Mouse (Mus musculus) CH12.LX (cell line): ENCODE data around the gene Dixdc1. TPM values are rescaled to one million over a fixed set of nuclear protein-coding genes. Genes with fewer than 3 reads are reported as not detected.
A peak's percentile ranks its signal among the peaks of the same experiment; 100 is the strongest.

Source experiments
- DNase-seq: peaks from one replicate; pipeline ENCODE4 v3.0.0-alpha.2; 2013; ENCODE audit errors: extremely low read depth
- H3K27ac ChIP-seq: 2 replicates; pipeline ENCODE4 v1.5.1; 2012; ENCODE audit warnings: low read depth, mild to moderate bottlenecking, control low read depth, moderate library complexity; ENCODE audit not compliant: insufficient read depth
- H3K27me3 ChIP-seq: replicated peaks from 2 replicates; pipeline ENCODE3; 2012; ENCODE audit warnings: inconsistent platforms
- H3K36me3 ChIP-seq, 2 experiments: replicated peaks in 1 of 2; 2 replicates each; pipeline versions ENCODE3 to v1.6.1; 2012; ENCODE audit warnings: inconsistent platforms in 1 of 2, low read length in 1 of 2, mild to moderate bottlenecking in 1 of 2, mixed read lengths in 1 of 2, moderate library complexity in 1 of 2; ENCODE audit not compliant: control insufficient read depth in 1 of 2, insufficient read depth in 1 of 2
- H3K4me1 ChIP-seq, 2 experiments: 2 replicates each; pipeline ENCODE4 v1.6.1; 2012; ENCODE audit warnings: inconsistent platforms in 1 of 2, moderate library complexity in 1 of 2; ENCODE audit not compliant: insufficient read depth in 2 of 2, control insufficient read depth in 1 of 2
- H3K4me2 ChIP-seq: 2 replicates; pipeline ENCODE4 v1.6.1; 2012; ENCODE audit warnings: low read depth, mild to moderate bottlenecking, control low read depth; ENCODE audit not compliant: poor library complexity, insufficient read depth, severe bottlenecking
- H3K4me3 ChIP-seq, 3 experiments: fragments of 150-350 bp in 1 of 3; sonication (generic) in 1 of 3; replicated peaks in 1 of 3; 2 replicates each; pipeline versions ENCODE3 to v1.5.1; 2011 to 2012; ENCODE audit warnings: low read depth in 2 of 3, low read length in 2 of 3, mild to moderate bottlenecking in 2 of 3, moderate library complexity in 2 of 3, control low read depth in 1 of 3, improper control_type of control experiment in 1 of 3, inconsistent platforms in 1 of 3, mixed read lengths in 1 of 3; ENCODE audit not compliant: poor library complexity in 1 of 3
- H3K79me2 ChIP-seq: replicated peaks from 2 replicates; pipeline ENCODE4 v1.6.1; 2012; ENCODE audit warnings: mild to moderate bottlenecking, moderate library complexity; ENCODE audit not compliant: control insufficient read depth, poor library complexity, insufficient read depth, severe bottlenecking; ENCODE audit errors: extremely low read depth
- H3K9ac ChIP-seq: 2 replicates; pipeline ENCODE4 v1.6.1; 2012; ENCODE audit warnings: low read depth, mild to moderate bottlenecking, control low read depth, moderate library complexity; ENCODE audit not compliant: insufficient read depth
- H3K9me3 ChIP-seq: replicated peaks from 2 replicates; pipeline ENCODE3; 2012; ENCODE audit warnings: low read length, inconsistent platforms, mixed read lengths
- BHLHE40 ChIP-seq: IDR thresholded peaks from 2 replicates; pipeline ENCODE4 v1.6.1; 2011; ENCODE audit warnings: mild to moderate bottlenecking, low read depth, low read length, improper control_type of control experiment
- CHD1 ChIP-seq: IDR thresholded peaks from 2 replicates; pipeline ENCODE4 v1.6.1; 2012; ENCODE audit warnings: low read depth, low read length, improper control_type of control experiment, inconsistent platforms
- CHD2 ChIP-seq: IDR thresholded peaks from 2 replicates; pipeline ENCODE4 v1.6.1; 2011; ENCODE audit warnings: low read length, improper control_type of control experiment
- CTCF ChIP-seq, 2 experiments: IDR thresholded peaks in 1 of 2; conservative IDR thresholded peaks in 1 of 2; 2 replicates each; pipeline ENCODE4 v1.5.1; 2011 to 2012; ENCODE audit warnings: low read depth in 2 of 2, low read length in 2 of 2, improper control_type of control experiment in 1 of 2, inconsistent platforms in 1 of 2, mild to moderate bottlenecking in 1 of 2, moderate library complexity in 1 of 2
- E2F4 ChIP-seq: IDR thresholded peaks from 2 replicates; pipeline ENCODE4 v1.6.1; 2011; ENCODE audit warnings: low read depth, low read length, improper control_type of control experiment; ENCODE audit not compliant: insufficient replicate concordance
- ELF1 ChIP-seq: IDR thresholded peaks from 2 replicates; pipeline ENCODE4 v1.6.1; 2014; ENCODE audit warnings: low read depth, mild to moderate bottlenecking, inconsistent platforms, low read length, improper control_type of control experiment
- EP300 ChIP-seq: IDR thresholded peaks from 2 replicates; pipeline ENCODE4 v1.6.1; 2011; ENCODE audit warnings: low read length, improper control_type of control experiment
- ETS1 ChIP-seq: conservative IDR thresholded peaks from 2 replicates; pipeline ENCODE4 v1.6.1; 2012; ENCODE audit warnings: low read depth, mild to moderate bottlenecking, inconsistent platforms, low read length, improper control_type of control experiment, moderate library complexity
- GABPA ChIP-seq: IDR thresholded peaks from 2 replicates; pipeline ENCODE4 v1.6.1; 2012; ENCODE audit warnings: low read depth, low read length, improper control_type of control experiment, inconsistent platforms; ENCODE audit not compliant: insufficient replicate concordance
- HCFC1 ChIP-seq: IDR thresholded peaks from 2 replicates; pipeline ENCODE4 v1.6.1; 2012; ENCODE audit warnings: low read depth, mild to moderate bottlenecking, inconsistent platforms, low read length, improper control_type of control experiment
- IRF4 ChIP-seq: IDR thresholded peaks from 2 replicates; pipeline ENCODE4 v1.6.1; 2014; ENCODE audit warnings: low read depth, mild to moderate bottlenecking, inconsistent platforms, low read length, improper control_type of control experiment
- JUN ChIP-seq: IDR thresholded peaks from 2 replicates; pipeline ENCODE4 v1.6.1; 2011; ENCODE audit warnings: low read depth, mild to moderate bottlenecking, low read length, improper control_type of control experiment, moderate library complexity; ENCODE audit not compliant: insufficient read depth
- JUND ChIP-seq: conservative IDR thresholded peaks from 2 replicates; pipeline ENCODE4 v1.6.1; 2011; ENCODE audit warnings: low read depth, low read length, improper control_type of control experiment
- KAT2A ChIP-seq: IDR thresholded peaks from 2 replicates; pipeline ENCODE4 v1.6.1; 2012; ENCODE audit warnings: low read length, improper control_type of control experiment, inconsistent platforms; ENCODE audit not compliant: insufficient replicate concordance
- MAFK ChIP-seq: IDR thresholded peaks from 2 replicates; pipeline ENCODE4 v1.6.1; 2011; ENCODE audit warnings: low read length, improper control_type of control experiment; ENCODE audit not compliant: insufficient replicate concordance
- MAX ChIP-seq: IDR thresholded peaks from 2 replicates; pipeline ENCODE4 v1.6.1; 2011; ENCODE audit warnings: low read length, improper control_type of control experiment
- MAZ ChIP-seq: IDR thresholded peaks from 2 replicates; pipeline ENCODE4 v1.6.1; 2012; ENCODE audit warnings: low read depth, mild to moderate bottlenecking, inconsistent platforms, low read length, improper control_type of control experiment, moderate library complexity
- MEF2A ChIP-seq: IDR thresholded peaks from 2 replicates; pipeline ENCODE4 v1.6.1; 2014; ENCODE audit warnings: low read depth, mild to moderate bottlenecking, inconsistent platforms, low read length, improper control_type of control experiment, borderline replicate concordance
- MXI1 ChIP-seq: IDR thresholded peaks from 2 replicates; pipeline ENCODE4 v1.6.1; 2011; ENCODE audit warnings: mild to moderate bottlenecking, low read depth, low read length, improper control_type of control experiment
- MYC ChIP-seq: IDR thresholded peaks from 2 replicates; pipeline ENCODE4 v1.6.1; 2011; ENCODE audit warnings: low read depth, mild to moderate bottlenecking, improper control_type of control experiment, low read length
- NELFE ChIP-seq: IDR thresholded peaks from 2 replicates; pipeline ENCODE4 v1.6.1; 2011; ENCODE audit warnings: low read depth, low read length, improper control_type of control experiment
- NRF1 ChIP-seq: IDR thresholded peaks from 2 replicates; pipeline ENCODE4 v1.6.1; 2014; ENCODE audit warnings: low read depth, mild to moderate bottlenecking, inconsistent platforms, low read length, improper control_type of control experiment, moderate library complexity
- PAX5 ChIP-seq: IDR thresholded peaks from 2 replicates; pipeline ENCODE4 v1.6.1; 2012; ENCODE audit warnings: low read length, inconsistent platforms, mixed read lengths
- POLR2A ChIP-seq: IDR thresholded peaks from 2 replicates; pipeline ENCODE4 v1.6.1; 2011; ENCODE audit warnings: low read depth, mild to moderate bottlenecking, improper control_type of control experiment, low read length
- POLR2AphosphoS2 ChIP-seq: IDR thresholded peaks from 2 replicates; pipeline ENCODE4 v1.6.1; 2011; ENCODE audit warnings: low read depth, low read length, improper control_type of control experiment
- RAD21 ChIP-seq: IDR thresholded peaks from 2 replicates; pipeline ENCODE4 v1.6.1; 2011; ENCODE audit warnings: low read depth, mild to moderate bottlenecking, low read length, improper control_type of control experiment, moderate library complexity
- RCOR1 ChIP-seq: conservative IDR thresholded peaks from 2 replicates; pipeline ENCODE4 v1.6.1; 2012; ENCODE audit warnings: low read depth, mild to moderate bottlenecking, inconsistent platforms, low read length, improper control_type of control experiment
- SIN3A ChIP-seq: IDR thresholded peaks from 2 replicates; pipeline ENCODE4 v1.6.1; 2012; ENCODE audit warnings: low read length, improper control_type of control experiment, inconsistent platforms
- SMC3 ChIP-seq: IDR thresholded peaks from 2 replicates; pipeline ENCODE4 v1.6.1; 2011; ENCODE audit warnings: low read depth, low read length, improper control_type of control experiment
- TBP ChIP-seq: conservative IDR thresholded peaks from 2 replicates; pipeline ENCODE4 v1.6.1; 2011; ENCODE audit warnings: low read depth, low read length, improper control_type of control experiment
- TCF12 ChIP-seq: IDR thresholded peaks from 2 replicates; pipeline ENCODE4 v1.6.1; 2014; ENCODE audit warnings: low read depth, mild to moderate bottlenecking, inconsistent platforms, low read length, improper control_type of control experiment
- UBTF ChIP-seq: IDR thresholded peaks from 2 replicates; pipeline ENCODE4 v1.6.1; 2012; ENCODE audit warnings: low read depth, mild to moderate bottlenecking, inconsistent platforms, low read length, improper control_type of control experiment, moderate library complexity
- USF1 ChIP-seq: IDR thresholded peaks from 2 replicates; pipeline ENCODE4 v1.6.1; 2014; ENCODE audit warnings: low read depth, mild to moderate bottlenecking, inconsistent platforms, low read length, improper control_type of control experiment
- USF2 ChIP-seq: conservative IDR thresholded peaks from 2 replicates; pipeline ENCODE4 v1.6.1; 2011; ENCODE audit warnings: low read depth, low read length, improper control_type of control experiment
- ZC3H11A ChIP-seq: IDR thresholded peaks from 2 replicates; pipeline ENCODE4 v1.6.1; 2012; ENCODE audit warnings: low read depth, mild to moderate bottlenecking, inconsistent platforms, low read length, improper control_type of control experiment
- ZKSCAN1 ChIP-seq: IDR thresholded peaks from 2 replicates; pipeline ENCODE4 v1.6.1; 2012; ENCODE audit warnings: low read depth, inconsistent platforms, low read length, improper control_type of control experiment, borderline replicate concordance
- ZMIZ1 ChIP-seq: IDR thresholded peaks from 2 replicates; pipeline ENCODE4 v1.6.1; 2012; ENCODE audit warnings: low read depth, mild to moderate bottlenecking, inconsistent platforms, low read length, improper control_type of control experiment
- ZNF384 ChIP-seq: IDR thresholded peaks from 2 replicates; pipeline ENCODE4 v1.6.1; 2012; ENCODE audit warnings: low read depth, low read length, improper control_type of control experiment, inconsistent platforms
- dilution Hi-C: fragments of 300-500 bp; cut with MboI; formaldehyde crosslinking; loops from 2 replicates; pipeline ENCODE4 v1.14.3; 2020; ENCODE audit warnings: low sequenced_read_pairs; ENCODE audit not compliant: extremely low pct_unique_long_range_greater_than_20kb, extremely low pct_ligation_motif_present
- in situ Hi-C: fragments of 300-500 bp; cut with MboI; formaldehyde crosslinking; loops from 3 replicates; pipeline ENCODE4 v1.14.3; 2019; ENCODE audit warnings: low sequenced_read_pairs, low pct_ligation_motif_present, low pct_unique_long_range_greater_than_20kb, mixed read lengths
- polyA plus RNA-seq: library from polyadenylated mRNA; unstranded; fragments of >175 nt; gene quantifications from 2 replicates; pipeline ENCODE4 v1.2.1, GENCODE M21; 2012; ENCODE audit warnings: low read depth; ENCODE audit not compliant: insufficient read length
- total RNA-seq, 2 experiments: library from RNA; depleted of rRNA; stranded (reverse); fragments of 300-350 nt in 1 of 2; fragments of >200 nt in 1 of 2; gene quantifications; 2 replicates each; pipeline ENCODE4 v1.2.3; 2012 to 2014

Dixdc1 gene
- total and polyA plus RNA-seq, 3 experiments: 0.13 to 0.23 (median 0.21) TPM

DNA sequence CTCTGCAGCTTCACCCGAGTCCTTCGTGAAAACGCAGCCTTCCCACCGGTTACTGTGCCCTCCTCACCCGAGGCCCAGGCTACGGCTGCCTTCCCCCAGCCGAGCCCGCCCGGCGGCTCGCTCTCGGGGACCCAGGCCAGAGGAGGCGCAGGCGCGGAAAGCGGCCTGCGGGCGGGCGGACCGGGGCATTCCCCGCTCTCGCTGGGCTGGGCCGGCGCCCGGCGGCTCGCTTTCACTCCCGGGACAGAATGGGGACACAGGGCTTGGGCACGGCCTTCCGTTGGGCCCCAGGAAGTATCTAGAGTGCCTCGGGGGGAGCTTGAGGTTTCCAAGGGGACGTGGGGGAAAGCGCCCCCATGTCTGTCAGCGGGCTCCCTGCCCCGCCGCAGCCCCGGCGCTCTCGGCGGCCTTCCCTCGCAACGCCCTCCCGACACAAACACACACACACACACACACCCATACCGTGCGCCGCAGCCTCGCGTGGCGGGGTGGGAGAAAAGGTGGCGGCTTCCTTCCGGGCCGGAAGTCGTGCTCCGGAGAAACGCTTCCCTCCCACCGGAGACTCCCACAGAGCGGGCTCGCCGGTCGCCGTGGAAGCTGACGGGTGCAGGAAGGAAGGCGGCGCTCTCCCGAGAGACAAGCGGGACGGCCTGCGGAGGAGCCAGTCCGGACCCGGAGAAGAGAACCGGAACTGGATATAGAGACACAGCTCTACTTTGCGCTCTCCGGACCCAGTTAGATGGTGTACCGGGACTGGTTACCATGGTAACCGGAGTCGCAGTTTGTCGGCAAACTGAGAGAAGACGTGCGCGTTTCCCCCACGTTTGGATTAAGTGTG lies 122.3 kb downstream of the Dixdc1 start, which contains the start of the genes Pih1d2 and Nkapd1:
TSS of gene Pih1d2 (plus strand) at position 556 of the 838 bp plus-strand sequence.
TSS of gene Nkapd1 (minus strand) at position 699 of the 838 bp plus-strand sequence.
- peak; percentile 93 for DNase-seq
- Histone ChIP-seq H3K79me2 (peaks cover 34% of the 10 kb centered on the region), H3K9me3 (no peaks in the 10 kb centered on the region), H3K9ac (peak within 1 kb of the TSS; percentile 86), H3K27ac (peak within 1 kb of the TSS; percentile 93), H3K4me3 (peak within 1 kb of the TSS; percentile 71 to 96 (median 92)), H3K36me3 (peaks cover 30 to 34% of the 10 kb centered on the region in 2 experiments), H3K4me1 (peaks cover 5 to 29% of the 10 kb centered on the region in 2 experiments; a peak in 2 of 4 replicates), H3K4me2 (peak within 1 kb of the TSS; percentile 88), H3K27me3 (no peaks in the 10 kb centered on the region)
- dilution Hi-C loops: no loop called here
- TF ChIP-seq JUND: no peak
- no peak for TF ChIP-seq RAD21
- peak; percentile 72 for TF ChIP-seq NRF1
- TF ChIP-seq IRF4: peak; percentile 53; the same call in 1 of the 2 replicates
- no peak for TF ChIP-seq POLR2AphosphoS2
- TF ChIP-seq UBTF: peak; percentile 96
- peak; percentile 62 for TF ChIP-seq NELFE
- peak; percentile 44; the same call in 1 of the 2 replicates for TF ChIP-seq BHLHE40
- TF ChIP-seq KAT2A: peak; percentile 55; the same call in 1 of the 2 replicates
- TF ChIP-seq HCFC1: peak; percentile 87
- TF ChIP-seq GABPA: no peak; the same call in 1 of the 2 replicates
- peak; percentile 98 for TF ChIP-seq MXI1
- TF ChIP-seq MAFK: no peak
- TF ChIP-seq MEF2A: no peak; the same call in 1 of the 2 replicates
- TF ChIP-seq MAX: peak; percentile 81; the same call in 1 of the 2 replicates
- TF ChIP-seq SIN3A: peak; percentile 93
- no peak for TF ChIP-seq EP300
- no peak for TF ChIP-seq JUN
- TF ChIP-seq USF1: no peak
- TF ChIP-seq POLR2A: peak; percentile 71; the same call in 1 of the 2 replicates
- TF ChIP-seq ZNF384: no peak
- TF ChIP-seq CHD2: 0 out of 2 replicates have a peak, but pooled peaks have one; percentile 28
- TF ChIP-seq PAX5: no peak
- peak; percentile 84 for TF ChIP-seq ELF1
- peak; percentile 43; the same call in 1 of the 2 replicates for TF ChIP-seq MAZ
- no peak for TF ChIP-seq ZKSCAN1
- TF ChIP-seq RCOR1: no peak
- TF ChIP-seq CTCF (conservative IDR thresholded peaks at IDR 0.05 in 1 of 2, IDR thresholded peaks at IDR 0.05 in 1 of 2; ENCODE audit: low read depth in 2 of 2, low read length in 2 of 2): no peak
- no peak for TF ChIP-seq ZC3H11A
- peak; percentile 81 for TF ChIP-seq MYC
- no peak for TF ChIP-seq TBP
- TF ChIP-seq USF2: no peak
- TF ChIP-seq CHD1: no peak
- no peak for TF ChIP-seq ETS1
- no peak for TF ChIP-seq SMC3
- peak; percentile 70; the same call in 1 of the 2 replicates for TF ChIP-seq TCF12
- TF ChIP-seq ZMIZ1: peak; percentile 64; the same call in 1 of the 2 replicates
- no peak for TF ChIP-seq E2F4
- in situ Hi-C loops: no loop called here
